Mouse (Mus musculus) liver, postnatal 0 days (tissue): Measurements from ENCODE around the gene Rab11fip2.

ENCODE experiments used
- CTCF ChIP-seq: sonication (generic); IDR thresholded peaks from 2 replicates; pipeline ENCODE4 v1.5.1; 2016; ENCODE audit warnings: antibody characterized with exemption, low read depth
- EP300 ChIP-seq: IDR thresholded peaks from 2 replicates; pipeline ENCODE4 v1.6.1; 2016; ENCODE audit warnings: antibody characterized with exemption, low read depth, mild to moderate bottlenecking

DNA sequence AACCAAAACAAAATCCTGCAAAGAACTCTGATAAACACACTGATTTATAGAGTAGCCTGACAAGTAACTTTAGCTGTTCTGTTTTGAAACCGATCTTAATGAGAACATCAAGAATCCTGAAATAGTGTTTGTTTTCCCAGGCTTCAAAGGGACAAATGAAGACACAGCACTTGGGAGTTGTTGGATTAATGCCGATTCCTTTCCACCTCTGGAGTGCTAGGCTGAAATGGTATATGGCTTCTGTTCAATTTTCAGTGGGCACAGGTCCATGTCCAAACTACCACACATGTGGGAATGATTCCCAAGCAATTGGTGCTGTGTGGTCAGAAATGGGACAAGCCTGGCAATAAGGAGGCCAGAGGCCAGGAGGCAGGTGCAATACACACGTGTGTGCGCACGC lies 3.7 kb downstream of the Rab11fip2 start:
- TF ChIP-seq CTCF (no peak), EP300 (no peak)
